Mouse (Mus musculus) testis, adult 2 months (tissue): Measurements from ENCODE around the gene Rpl38. TPM values are rescaled to one million over a fixed set of nuclear protein-coding genes. Genes with fewer than 3 reads are reported as not detected.

Experiments
- H3K27ac ChIP-seq: fragments of 200-500 bp; 2 replicates; pipeline ENCODE4 v1.5.1; 2012; ENCODE audit warnings: low read depth, low read length; ENCODE audit not compliant: control insufficient read depth, insufficient read depth
- H3K27me3 ChIP-seq: fragments of 200-500 bp; 2 replicates; pipeline ENCODE4 v1.6.1; 2012; ENCODE audit warnings: mild to moderate bottlenecking, low read length, moderate library complexity; ENCODE audit not compliant: control insufficient read depth, insufficient read depth
- H3K36me3 ChIP-seq: fragments of 200-500 bp; 2 replicates; pipeline ENCODE4 v1.6.1; 2012; ENCODE audit warnings: mild to moderate bottlenecking, low read length; ENCODE audit not compliant: control insufficient read depth, insufficient read depth
- H3K4me1 ChIP-seq: fragments of 200-500 bp; 2 replicates; pipeline ENCODE4 v1.6.1; 2012; ENCODE audit warnings: low read length; ENCODE audit not compliant: control insufficient read depth, insufficient read depth
- H3K4me3 ChIP-seq: fragments of 200-500 bp; 2 replicates; pipeline ENCODE4 v1.5.1; 2012; ENCODE audit warnings: low read depth, mild to moderate bottlenecking, low read length, moderate library complexity, mixed read lengths; ENCODE audit not compliant: control insufficient read depth
- CTCF ChIP-seq: fragments of 200-500 bp; IDR thresholded peaks from 2 replicates; pipeline ENCODE4 v1.5.1; 2012; ENCODE audit warnings: low read depth, mild to moderate bottlenecking, inconsistent platforms, low read length, moderate library complexity; ENCODE audit not compliant: control insufficient read depth, insufficient read depth, insufficient replicate concordance
- POLR2A ChIP-seq: fragments of 200-500 bp; IDR thresholded peaks from 2 replicates; pipeline ENCODE4 v1.6.1; 2012; ENCODE audit warnings: low read depth, mild to moderate bottlenecking, inconsistent platforms, low read length, moderate library complexity; ENCODE audit not compliant: control insufficient read depth
- polyA plus RNA-seq: library from polyadenylated mRNA; depleted of rRNA; stranded (reverse); fragments of >200 nt; gene quantifications from 2 replicates; pipeline ENCODE4 v1.2.3, GENCODE M21; 2012

The Rpl38 gene
- polyA plus RNA-seq, 1 experiment, result 600 TPM

DNA sequence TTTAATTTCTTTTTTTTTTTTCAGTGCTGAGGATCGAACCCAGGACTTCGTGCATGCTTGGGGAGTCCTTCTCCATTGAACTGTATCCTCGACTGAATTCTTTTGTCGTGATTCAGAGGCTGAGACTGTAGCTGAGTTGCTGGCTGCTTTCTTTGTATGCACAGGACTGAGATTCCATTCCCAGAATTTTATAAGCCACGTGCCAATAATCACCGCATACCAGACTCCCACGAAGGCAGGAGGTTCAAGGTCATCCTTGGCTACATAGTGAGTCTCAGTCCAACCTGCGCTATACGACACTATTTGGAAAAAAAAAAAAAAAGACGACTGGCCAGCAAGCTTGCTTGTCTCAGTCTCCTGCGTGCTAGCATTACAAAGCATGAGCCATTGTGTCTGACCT lies 25.4 kb upstream of the Rpl38 start:
- Histone ChIP-seq H3K27ac (no peak overlapping the region), H3K4me3 (no peak overlapping the region), H3K4me1 (peaks cover 16% of the 10 kb centered on the region), H3K36me3 (no peaks in the 10 kb centered on the region), H3K27me3 (no peaks in the 10 kb centered on the region)
- no peak for TF ChIP-seq CTCF
- TF ChIP-seq POLR2A, result no peak

- no peaks in the 10 kb centered on the region for H3K36me3 ChIP-seq
- H3K27ac ChIP-seq, result no peak overlapping the region
- no peaks in the 10 kb centered on the region for H3K27me3 ChIP-seq
- H3K4me3 ChIP-seq, result no peak overlapping the region
- peaks cover 16% of the 10 kb centered on the region for H3K4me1 ChIP-seq
- no peak for TF ChIP-seq CTCF
- TF ChIP-seq POLR2A, result no peak
Measured at GRCm38 (mm10) chr11:114644122-114644521, 24.2 kb upstream of the Rpl38 start.

DNA sequence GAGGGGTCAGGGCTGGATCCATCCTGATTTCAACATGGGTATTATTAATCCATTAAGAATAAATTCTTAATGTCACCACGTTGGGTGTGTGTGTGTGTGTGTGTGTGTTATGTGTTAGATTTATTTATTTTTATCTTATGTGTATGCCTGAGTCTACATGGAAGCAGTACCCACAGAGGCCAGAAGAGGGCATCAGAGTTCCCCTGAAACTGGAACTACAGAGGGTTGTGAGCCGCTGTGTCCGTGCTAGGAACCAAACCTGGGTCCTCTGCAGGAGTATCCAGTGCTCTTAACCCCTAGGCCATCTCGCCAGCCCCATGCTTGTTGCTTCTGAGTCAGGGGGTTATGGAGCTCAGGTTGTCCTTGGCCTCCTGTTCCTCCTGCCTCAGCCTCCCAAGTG lies 18.8 kb upstream of the Rpl38 start:
- no peaks in the 10 kb centered on the region for H3K4me1 ChIP-seq
- H3K27me3 ChIP-seq, result no peaks in the 10 kb centered on the region
- no peak overlapping the region for H3K27ac ChIP-seq
- TF ChIP-seq CTCF (peak; percentile 25; the same call in 1 of the 2 replicates), POLR2A (no peak)
- no peaks in the 10 kb centered on the region for H3K36me3 ChIP-seq
- H3K4me3 ChIP-seq, result no peak overlapping the region

GRCm38 (mm10) chr11:114652531-114652930 lies 15.8 kb upstream of the Rpl38 start:
- Histone ChIP-seq H3K36me3 (no peaks in the 10 kb centered on the region), H3K4me1 (no peaks in the 10 kb centered on the region; the same call in 1 of the 2 replicates), H3K27ac (no peak overlapping the region), H3K27me3 (no peaks in the 10 kb centered on the region), H3K4me3 (no peak overlapping the region)
- TF ChIP-seq POLR2A, result no peak
- TF ChIP-seq CTCF, result no peak

GRCm38 (mm10) chr11:114653664-114654063 lies 14.7 kb upstream of the Rpl38 start:
- H3K27ac ChIP-seq, result no peak overlapping the region
- no peaks in the 10 kb centered on the region; the same call in 1 of the 2 replicates for H3K4me1 ChIP-seq
- H3K4me3 ChIP-seq, result no peak overlapping the region
- no peaks in the 10 kb centered on the region for H3K36me3 ChIP-seq
- TF ChIP-seq CTCF, result no peak
- TF ChIP-seq POLR2A, result no peak
- H3K27me3 ChIP-seq, result no peaks in the 10 kb centered on the region

GRCm38 (mm10) chr11:114654552-114654951 lies 13.8 kb upstream of the Rpl38 start:
- TF ChIP-seq POLR2A, result no peak
- no peak for TF ChIP-seq CTCF
- H3K27me3 ChIP-seq, result no peaks in the 10 kb centered on the region
- H3K4me1 ChIP-seq, result no peaks in the 10 kb centered on the region; the same call in 1 of the 2 replicates
- H3K36me3 ChIP-seq, result no peaks in the 10 kb centered on the region
- H3K4me3 ChIP-seq, result no peak overlapping the region
- H3K27ac ChIP-seq, result no peak overlapping the region

- no peak overlapping the region for H3K4me3 ChIP-seq
- H3K27ac ChIP-seq, result no peak overlapping the region
- no peaks in the 10 kb centered on the region; the same call in 1 of the 2 replicates for H3K4me1 ChIP-seq
- no peaks in the 10 kb centered on the region for H3K27me3 ChIP-seq
- no peak for TF ChIP-seq CTCF
- no peak for TF ChIP-seq POLR2A
- H3K36me3 ChIP-seq, result no peaks in the 10 kb centered on the region
Measured at GRCm38 (mm10) chr11:114655350-114656008, 12.8 kb upstream of the Rpl38 start.
